12 mouse cellular contexts compared by ENCODE assay signal in the genomic region with DNA sequence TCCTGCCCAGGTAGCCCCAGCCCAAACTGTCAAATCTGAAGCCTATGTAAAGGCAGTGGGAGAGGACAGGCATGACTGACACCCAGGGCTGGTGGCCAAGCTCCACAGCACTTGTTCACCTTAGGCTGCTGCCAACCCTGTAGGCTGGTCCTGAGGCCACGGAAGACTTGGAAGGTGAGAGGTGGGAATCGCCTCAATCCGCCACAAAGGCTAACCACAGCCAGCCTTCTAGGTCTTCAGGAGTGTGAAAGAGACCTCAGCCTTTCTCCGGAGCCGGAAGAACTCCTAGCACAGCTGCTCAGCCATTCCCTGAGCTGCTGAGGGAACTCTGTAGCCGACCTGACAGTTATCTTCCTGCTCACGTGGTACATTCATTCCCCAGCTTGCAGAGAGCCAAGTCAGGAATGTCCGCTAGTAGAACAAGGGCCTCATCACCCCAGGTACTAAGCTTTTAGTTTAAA.
DNase-seq lines count a peak whose midpoint lies in the region; ATAC-seq lines count a peak whose summit lies in the region.
"Had no signal": no experiment of that assay in that cellular context is flagged by ENCODE, and none has a peak within 500 bp of the region (broad histone marks: within the 10 kb centered on the region; RNA-seq: fewer than 3 reads in every experiment).

No protein-coding gene starts in this region.

- H3K4me3 ChIP-seq in liver, embryonic 16.5 days (ENCODE audit: low read depth, low read length): peak overlapping the region; percentile 43
- H3K4me3 ChIP-seq: limb, embryonic 10.5 days had no signal

- DNase-seq in heart, adult 11 months: peak; percentile 88
- DNase-seq in heart, postnatal 36 days: no peak
- DNase-seq in 416B (ENCODE audit: low read depth): peak; percentile 26
- no peak for DNase-seq in left cerebral cortex, postnatal 10 days (ENCODE audit: extremely low spot score in 1 of 2, low spot score in 2 of 2)
- DNase-seq in adrenal gland, postnatal 10 days: no peak
- DNase-seq in kidney, adult 8-10 months: no peak
- DNase-seq: forebrain, postnatal 0 days; lung, postnatal 36 days had no signal

- peak overlapping the region; percentile 61 for H3K4me2 ChIP-seq in liver, embryonic 16.5 days (ENCODE audit: low read depth, low read length)

- no peaks in the 10 kb centered on the region for H3K9me3 ChIP-seq in liver, embryonic 16.5 days (replicated peaks; ENCODE audit: control insufficient read depth, low read length)
- H3K9me3 ChIP-seq: limb, embryonic 10.5 days had no signal

- WGBS in liver, embryonic 16.5 days (ENCODE audit: insufficient replicate concordance): 36% methylated on average over 8 of the region's 8 CpGs

- intact Hi-C loops in heart, postnatal 36 days (cut with DNase I): no loop called here
- intact Hi-C loops in left cerebral cortex, postnatal 10 days (cut with DNase I): no loop called here

- peaks cover 7% of the 10 kb centered on the region for H3K4me1 ChIP-seq in liver, embryonic 16.5 days (ENCODE audit: control insufficient read depth, low read depth, low read length)
- H3K4me1 ChIP-seq: limb, embryonic 10.5 days had no signal

- no peaks in the 10 kb centered on the region for H3K36me3 ChIP-seq in liver, embryonic 16.5 days (ENCODE audit: control insufficient read depth, insufficient read depth)
- H3K36me3 ChIP-seq: limb, embryonic 10.5 days had no signal

- H3K9ac ChIP-seq in liver, embryonic 16.5 days (ENCODE audit: low read depth, low read length): peak overlapping the region; percentile 36
- H3K9ac ChIP-seq: forebrain, postnatal 0 days had no signal

- peak; percentile 43 for ATAC-seq in common myeloid progenitor, adult 5-6 weeks (replicated peaks; ENCODE audit: low read depth, poor library complexity, severe bottlenecking)
- ATAC-seq in liver, embryonic 16.5 days (ENCODE audit: low read depth): 0 out of 2 replicates have a peak, but pooled peaks have one; percentile 27
- ATAC-seq: forebrain, postnatal 0 days had no signal

- no peak overlapping the region for H3K27ac ChIP-seq in liver, embryonic 16.5 days (ENCODE audit: low read length)
- H3K27ac ChIP-seq: kidney, postnatal 0 days; limb, embryonic 10.5 days had no signal

- no peaks in the 10 kb centered on the region for H3K27me3 ChIP-seq in liver, embryonic 16.5 days (ENCODE audit: control insufficient read depth, insufficient read depth, low read depth, low read length)

Comparison
In these comparisons a context has a peak if more than half of its experiments do, and no peak if none do; other contexts are left out.
1. DNase-seq: peak in heart, adult 11 months (single experiment) and 416B (single experiment); none in heart, postnatal 36 days (0 of 2), left cerebral cortex, postnatal 10 days (0 of 2), adrenal gland, postnatal 10 days (single experiment) and kidney, adult 8-10 months (0 of 2).